Mouse (Mus musculus): ENCODE measurements around the gene Tmod3. TPM values are rescaled to one million over a fixed set of nuclear protein-coding genes. Genes with fewer than 3 reads are reported as not detected.
A peak's percentile ranks its signal among the peaks of the same experiment; 100 is the strongest.

The Tmod3 gene
- polyA plus RNA-seq (2015; fragmentation: Nextera tagmentation; extraction: Ambion mirVana) = 63.8 and 70.0 TPM in 2 replicates

- Histone ChIP-seq H3K4me2 (peak within 1 kb of the TSS; percentile 84), H3K36me3 (no peaks in the 10 kb centered on the region), H3K9ac (peak within 1 kb of the TSS; percentile 92), H3K27ac (replicated peaks) (peak within 1 kb of the TSS; percentile 91), H3K27me3 (replicated peaks) (no peaks in the 10 kb centered on the region), H3K9me3 (no peaks in the 10 kb centered on the region), H3K4me3 (peak within 1 kb of the TSS; percentile 79), H3K4me1 (peaks cover 24% of the 10 kb centered on the region)
- WGBS = 2% methylated on average over 21 of the region's 21 CpGs
- ATAC-seq (ENCODE audit: extremely low read depth, insufficient number of reproducible peaks, low FRiP score, low TSS enrichment) = peak; percentile 91
These were observed at the start of gene Tmod3 for GRCm38 (mm10) chr9:75559512-75560012. Gene Tmod3, minus strand, starts transcription at chr9:75559657.

GRCm38 (mm10) chr9:75607496-75607895 lies 48.0 kb upstream of the Tmod3 start:
- Histone ChIP-seq H3K4me2 (no peak overlapping the region), H3K9ac (no peak overlapping the region), H3K4me1 (0 out of 2 replicates have a peak, but pooled peaks cover 3% of the 10 kb centered on the region), H3K36me3 (no peaks in the 10 kb centered on the region), H3K4me3 (no peak overlapping the region), H3K9me3 (no peaks in the 10 kb centered on the region), H3K27me3 (replicated peaks) (peaks cover 33% of the 10 kb centered on the region; the same call in 1 of the 2 replicates), H3K27ac (replicated peaks) (no peak overlapping the region)
- 75% methylated on average over 4 of the region's 4 CpGs for WGBS
- no peak for ATAC-seq (ENCODE audit: extremely low read depth, insufficient number of reproducible peaks, low FRiP score, low TSS enrichment)

- no peaks in the 10 kb centered on the region for H3K9me3 ChIP-seq
- no peak overlapping the region for H3K9ac ChIP-seq
- 28% methylated on average over 12 of the region's 12 CpGs for WGBS
- no peak overlapping the region for H3K4me3 ChIP-seq
- 0 out of 2 replicates have a peak overlapping the region, but pooled peaks have one; percentile 46 for H3K27ac ChIP-seq (replicated peaks)
- no peaks in the 10 kb centered on the region for H3K36me3 ChIP-seq
- peaks cover 18% of the 10 kb centered on the region for H3K4me1 ChIP-seq
- H3K27me3 ChIP-seq (replicated peaks) = no peaks in the 10 kb centered on the region
- no peak for ATAC-seq (ENCODE audit: extremely low read depth, insufficient number of reproducible peaks, low FRiP score, low TSS enrichment)
- peak overlapping the region; percentile 12; the same call in 1 of the 2 replicates for H3K4me2 ChIP-seq
These were observed 42.1 kb upstream of the Tmod3 start for GRCm38 (mm10) chr9:75601510-75601909.

GRCm38 (mm10) chr9:75600166-75600934 lies 40.9 kb upstream of the Tmod3 start:
- no peak for ATAC-seq (ENCODE audit: extremely low read depth, insufficient number of reproducible peaks, low FRiP score, low TSS enrichment)
- WGBS = 62% methylated on average over 7 of the region's 7 CpGs
- no peak overlapping the region for H3K27ac ChIP-seq (replicated peaks)

GRCm38 (mm10) chr9:75599191-75599841 lies 39.9 kb upstream of the Tmod3 start:
- no peaks in the 10 kb centered on the region for H3K9me3 ChIP-seq
- no peak overlapping the region for H3K9ac ChIP-seq
- H3K36me3 ChIP-seq = no peaks in the 10 kb centered on the region
- peaks cover 18% of the 10 kb centered on the region for H3K4me1 ChIP-seq
- no peaks in the 10 kb centered on the region for H3K27me3 ChIP-seq (replicated peaks)
- WGBS = 35% methylated on average over 5 of the region's 5 CpGs
- peak overlapping the region; percentile 5; the same call in 1 of the 2 replicates for H3K27ac ChIP-seq (replicated peaks)
- no peak for ATAC-seq (ENCODE audit: extremely low read depth, insufficient number of reproducible peaks, low FRiP score, low TSS enrichment)
- no peak overlapping the region for H3K4me2 ChIP-seq
- no peak overlapping the region for H3K4me3 ChIP-seq

More at GRCm38 (mm10) chr9:75600166-75600934, 40.9 kb upstream of the Tmod3 start:
- Histone ChIP-seq H3K9ac (no peak overlapping the region), H3K4me1 (peaks cover 18% of the 10 kb centered on the region), H3K9me3 (no peaks in the 10 kb centered on the region), H3K36me3 (no peaks in the 10 kb centered on the region), H3K4me3 (no peak overlapping the region), H3K4me2 (no peak overlapping the region), H3K27me3 (replicated peaks) (no peaks in the 10 kb centered on the region)

- WGBS = 81% methylated on average over 4 of the region's 4 CpGs
- no peak for ATAC-seq (ENCODE audit: extremely low read depth, insufficient number of reproducible peaks, low FRiP score, low TSS enrichment)
- Histone ChIP-seq H3K27ac (replicated peaks) (no peak overlapping the region), H3K9me3 (no peaks in the 10 kb centered on the region), H3K4me1 (peaks cover 18% of the 10 kb centered on the region), H3K36me3 (no peaks in the 10 kb centered on the region), H3K4me2 (no peak overlapping the region), H3K27me3 (replicated peaks) (no peaks in the 10 kb centered on the region), H3K9ac (no peak overlapping the region), H3K4me3 (no peak overlapping the region)
These were observed 38.1 kb upstream of the Tmod3 start for GRCm38 (mm10) chr9:75597596-75597995.

- H3K9me3 ChIP-seq = no peaks in the 10 kb centered on the region
- 81% methylated on average over 13 of the region's 13 CpGs for WGBS
- no peak overlapping the region for H3K27ac ChIP-seq (replicated peaks)
- H3K4me3 ChIP-seq = no peak overlapping the region
- no peak overlapping the region for H3K9ac ChIP-seq
- H3K36me3 ChIP-seq = no peaks in the 10 kb centered on the region
- peaks cover 18% of the 10 kb centered on the region for H3K4me1 ChIP-seq
- H3K4me2 ChIP-seq = no peak overlapping the region
- no peak for ATAC-seq (ENCODE audit: extremely low read depth, insufficient number of reproducible peaks, low FRiP score, low TSS enrichment)
- H3K27me3 ChIP-seq (replicated peaks) = no peaks in the 10 kb centered on the region
These were observed 37.6 kb upstream of the Tmod3 start for GRCm38 (mm10) chr9:75597036-75597435.

- H3K27me3 ChIP-seq (replicated peaks) = no peaks in the 10 kb centered on the region
- no peak overlapping the region for H3K9ac ChIP-seq
- H3K4me2 ChIP-seq = no peak overlapping the region
- H3K27ac ChIP-seq (replicated peaks) = no peak overlapping the region
- H3K9me3 ChIP-seq = no peaks in the 10 kb centered on the region
- H3K36me3 ChIP-seq = 0 out of 2 replicates have a peak, but pooled peaks cover 4% of the 10 kb centered on the region
- ATAC-seq (ENCODE audit: extremely low read depth, insufficient number of reproducible peaks, low FRiP score, low TSS enrichment) = no peak
- H3K4me3 ChIP-seq = no peak overlapping the region
- H3K4me1 ChIP-seq = no peaks in the 10 kb centered on the region
- WGBS = 70% methylated on average over 5 of the region's 5 CpGs
These were observed 34.0 kb upstream of the Tmod3 start for GRCm38 (mm10) chr9:75593481-75593880.

- H3K27me3 ChIP-seq (replicated peaks) = no peaks in the 10 kb centered on the region
- no peak for ATAC-seq (ENCODE audit: extremely low read depth, insufficient number of reproducible peaks, low FRiP score, low TSS enrichment)
- H3K36me3 ChIP-seq = 0 out of 2 replicates have a peak, but pooled peaks cover 4% of the 10 kb centered on the region
- WGBS = 75% methylated on average over 15 of the region's 15 CpGs
- H3K27ac ChIP-seq (replicated peaks) = no peak overlapping the region
- H3K9ac ChIP-seq = no peak overlapping the region
- no peaks in the 10 kb centered on the region for H3K9me3 ChIP-seq
- H3K4me3 ChIP-seq = no peak overlapping the region
- H3K4me2 ChIP-seq = no peak overlapping the region
- H3K4me1 ChIP-seq = no peaks in the 10 kb centered on the region
These were observed 30.7 kb upstream of the Tmod3 start for GRCm38 (mm10) chr9:75589850-75590790.

- no peak overlapping the region for H3K4me3 ChIP-seq
- H3K27ac ChIP-seq (replicated peaks) = no peak overlapping the region
- 0 out of 2 replicates have a peak, but pooled peaks cover 3% of the 10 kb centered on the region for H3K4me1 ChIP-seq
- H3K36me3 ChIP-seq = no peaks in the 10 kb centered on the region
- H3K4me2 ChIP-seq = no peak overlapping the region
- no peak for ATAC-seq (ENCODE audit: extremely low read depth, insufficient number of reproducible peaks, low FRiP score, low TSS enrichment)
- H3K27me3 ChIP-seq (replicated peaks) = no peaks in the 10 kb centered on the region
- 47% methylated on average over 7 of the region's 7 CpGs for WGBS
- no peak overlapping the region for H3K9ac ChIP-seq
- H3K9me3 ChIP-seq = no peaks in the 10 kb centered on the region
These were observed 22.4 kb upstream of the Tmod3 start for GRCm38 (mm10) chr9:75581694-75582350.
